Mouse (Mus musculus): ENCODE results near the gene Dek. TPM values are rescaled to one million over a fixed set of nuclear protein-coding genes. Genes with fewer than 3 reads are reported as not detected.

Gene Dek
- polyA plus RNA-seq (2015; fragmentation: Nextera tagmentation; extraction: Ambion mirVana) = 118 and 137 TPM in 2 replicates

DNA sequence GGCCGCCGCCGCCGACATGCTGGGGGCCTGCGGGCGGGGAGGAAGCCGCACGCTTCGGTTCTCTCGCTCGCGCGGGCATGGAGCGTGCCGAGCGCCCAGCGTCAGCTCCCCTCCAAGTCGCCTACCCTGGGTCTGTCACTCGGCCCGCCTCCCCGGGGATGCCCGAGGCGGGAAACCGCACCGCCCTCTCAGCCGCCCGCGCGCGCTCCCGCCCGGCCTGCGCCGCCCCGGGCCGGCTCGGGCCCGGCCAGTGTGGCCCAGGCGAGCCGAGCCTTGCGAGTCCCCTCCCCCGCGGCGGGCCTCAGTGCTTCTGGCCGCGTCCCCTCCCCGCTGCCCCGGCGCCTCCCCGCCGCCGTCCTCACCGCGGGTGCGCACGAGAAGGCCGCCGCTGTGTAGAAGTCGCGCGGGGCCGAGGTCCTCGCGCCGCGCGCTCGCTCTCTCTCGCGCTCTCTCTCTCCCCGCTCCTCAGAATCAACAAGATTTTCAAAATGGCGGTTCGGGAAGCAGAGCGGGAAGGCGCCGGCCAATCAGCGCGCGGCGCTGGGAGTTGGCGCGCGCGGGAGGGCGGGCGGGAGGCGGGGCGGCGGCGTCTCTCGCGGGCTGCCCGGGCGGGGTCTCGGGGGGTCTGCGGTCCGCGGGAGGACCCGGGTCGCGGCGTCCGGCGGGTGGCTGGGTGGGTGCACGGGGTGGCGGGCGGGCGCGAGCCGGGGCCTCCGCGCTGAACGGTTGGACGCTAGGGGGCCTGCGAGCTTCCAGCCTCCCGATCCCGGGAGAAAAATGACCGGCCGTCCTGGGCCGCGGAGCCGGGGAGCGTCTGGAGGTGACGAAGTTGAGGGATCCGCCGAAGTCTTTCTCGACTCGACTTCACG, at the start of gene Dek:
Gene Dek (minus strand): TSS at position 491 of the 869 bp plus-strand sequence.
- Histone ChIP-seq H3K4me1 (replicated peaks) (peaks cover 31% of the 10 kb centered on the region), H3K27me3 (no peaks in the 10 kb centered on the region), H3K9ac (peak within 1 kb of the TSS; percentile 93), H3K4me2 (peak within 1 kb of the TSS; percentile 83), H3K9me3 (no peaks in the 10 kb centered on the region), H3K27ac (replicated peaks) (peak within 1 kb of the TSS; percentile 99), H3K4me3 (peak within 1 kb of the TSS; percentile 67), H3K36me3 (peaks cover 6% of the 10 kb centered on the region)
- under 1% methylated on average over 109 of the region's 129 CpGs for WGBS
- peak; percentile 95 for ATAC-seq (ENCODE audit: low read depth)

DNA sequence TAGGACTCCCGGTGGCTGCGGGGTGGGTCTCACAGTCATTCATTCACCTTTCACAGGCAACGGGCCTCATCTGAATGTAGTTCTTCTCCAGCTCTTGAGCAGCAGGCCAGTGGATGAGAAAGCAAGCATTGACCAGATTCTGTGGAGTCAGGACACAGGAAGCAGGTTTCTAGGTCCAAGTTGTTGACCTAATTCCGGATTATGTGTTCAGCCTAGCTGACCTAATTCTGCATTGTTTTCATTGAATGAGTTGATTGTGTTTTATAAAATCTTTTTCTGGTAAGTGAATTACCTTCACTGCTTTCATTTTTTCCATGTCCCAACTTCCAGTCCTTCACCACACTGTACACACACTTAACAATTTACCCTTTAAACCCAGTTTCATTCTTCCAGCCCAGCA, 48.9 kb upstream of the Dek start:
- Histone ChIP-seq H3K4me2 (no peak overlapping the region), H3K27me3 (no peaks in the 10 kb centered on the region), H3K36me3 (no peaks in the 10 kb centered on the region), H3K4me3 (no peak overlapping the region), H3K9me3 (no peaks in the 10 kb centered on the region), H3K4me1 (replicated peaks) (0 out of 2 replicates have a peak, but pooled peaks cover 4% of the 10 kb centered on the region), H3K27ac (replicated peaks) (no peak overlapping the region), H3K9ac (no peak overlapping the region)
- no peak for ATAC-seq (ENCODE audit: low read depth)
- 77% methylated on average over 4 of the region's 4 CpGs for WGBS

GRCm38 (mm10) chr13:47153206-47153605, 47.2 kb upstream of the Dek start:
- H3K27me3 ChIP-seq = no peaks in the 10 kb centered on the region
- 77% methylated on average over 5 of the region's 5 CpGs for WGBS
- no peak overlapping the region for H3K27ac ChIP-seq (replicated peaks)
- H3K4me2 ChIP-seq = no peak overlapping the region
- no peak for ATAC-seq (ENCODE audit: low read depth)
- H3K9me3 ChIP-seq = no peaks in the 10 kb centered on the region
- H3K36me3 ChIP-seq = no peaks in the 10 kb centered on the region
- 0 out of 2 replicates have a peak, but pooled peaks cover 4% of the 10 kb centered on the region for H3K4me1 ChIP-seq (replicated peaks)
- no peak overlapping the region for H3K4me3 ChIP-seq
- H3K9ac ChIP-seq = no peak overlapping the region

DNA sequence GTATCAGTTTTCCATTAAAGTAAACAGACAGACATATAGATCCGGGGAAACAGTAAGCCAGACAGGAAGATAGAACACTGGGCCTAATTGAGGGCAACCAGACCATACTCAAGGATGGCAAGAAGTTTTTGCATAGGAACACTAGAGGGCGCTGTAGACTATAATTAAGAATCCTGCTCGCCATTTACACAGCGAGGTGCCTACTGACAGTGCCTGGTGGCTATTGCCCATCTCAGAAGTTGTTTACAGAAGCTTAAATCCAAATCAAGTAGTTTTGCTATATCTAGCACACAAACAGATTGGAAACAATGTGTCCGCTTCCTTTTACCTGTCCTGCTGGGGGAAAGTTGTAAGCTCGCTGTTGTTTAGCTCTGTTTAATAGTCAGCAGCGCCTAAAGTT, 46.4 kb upstream of the Dek start:
- 31% methylated on average over 7 of the region's 7 CpGs for WGBS
- no peak overlapping the region for H3K4me2 ChIP-seq
- H3K4me3 ChIP-seq = no peak overlapping the region
- H3K36me3 ChIP-seq = no peaks in the 10 kb centered on the region
- H3K9me3 ChIP-seq = no peaks in the 10 kb centered on the region
- H3K27ac ChIP-seq (replicated peaks) = no peak overlapping the region
- H3K4me1 ChIP-seq (replicated peaks) = 0 out of 2 replicates have a peak, but pooled peaks cover 3% of the 10 kb centered on the region
- no peaks in the 10 kb centered on the region for H3K27me3 ChIP-seq
- no peak overlapping the region for H3K9ac ChIP-seq
- ATAC-seq (ENCODE audit: low read depth) = peak; percentile 75

GRCm38 (mm10) chr13:47151060-47151459, 45.1 kb upstream of the Dek start:
- Histone ChIP-seq H3K27me3 (no peaks in the 10 kb centered on the region), H3K4me3 (no peak overlapping the region), H3K36me3 (no peaks in the 10 kb centered on the region), H3K4me1 (replicated peaks) (no peaks in the 10 kb centered on the region), H3K4me2 (no peak overlapping the region), H3K9me3 (no peaks in the 10 kb centered on the region), H3K9ac (no peak overlapping the region), H3K27ac (replicated peaks) (no peak overlapping the region)
- no peak for ATAC-seq (ENCODE audit: low read depth)
- 91% methylated on average over 14 of the region's 14 CpGs for whole genome bisulfite sequencing

GRCm38 (mm10) chr13:47149993-47150392, 44.0 kb upstream of the Dek start:
- ATAC-seq (ENCODE audit: low read depth) = no peak
- Histone ChIP-seq H3K27me3 (no peaks in the 10 kb centered on the region), H3K4me2 (no peak overlapping the region), H3K4me1 (replicated peaks) (no peaks in the 10 kb centered on the region), H3K4me3 (no peak overlapping the region), H3K9me3 (no peaks in the 10 kb centered on the region), H3K9ac (no peak overlapping the region), H3K27ac (replicated peaks) (no peak overlapping the region), H3K36me3 (no peaks in the 10 kb centered on the region)
- 93% methylated on average over 10 of the region's 10 CpGs for WGBS

DNA sequence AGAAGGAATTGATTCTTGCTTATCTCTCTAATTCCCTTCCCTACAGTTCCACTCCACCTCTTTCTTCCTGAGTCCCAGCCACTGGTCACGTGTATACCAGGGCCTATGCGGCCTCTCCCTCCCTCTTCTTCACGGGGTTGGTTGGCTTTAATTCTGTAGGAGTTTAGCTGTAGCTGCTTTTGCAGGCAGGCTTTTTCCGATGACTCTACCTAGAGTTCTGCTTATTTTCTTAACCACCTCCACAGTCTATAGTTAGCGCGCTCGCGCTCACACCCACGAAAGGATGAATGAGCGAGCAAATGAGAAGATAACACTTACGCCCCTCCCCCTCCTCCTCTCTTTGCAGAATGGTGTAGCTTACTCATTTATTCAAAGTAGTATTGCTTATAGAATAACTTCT, 42.6 kb upstream of the Dek start:
- no peaks in the 10 kb centered on the region for H3K4me1 ChIP-seq (replicated peaks)
- no peaks in the 10 kb centered on the region for H3K36me3 ChIP-seq
- H3K27ac ChIP-seq (replicated peaks) = no peak overlapping the region
- H3K4me2 ChIP-seq = no peak overlapping the region
- no peak overlapping the region for H3K9ac ChIP-seq
- H3K4me3 ChIP-seq = no peak overlapping the region
- no peaks in the 10 kb centered on the region for H3K27me3 ChIP-seq
- H3K9me3 ChIP-seq = no peaks in the 10 kb centered on the region
- WGBS = 67% methylated on average over 11 of the region's 11 CpGs
- no peak for ATAC-seq (ENCODE audit: low read depth)

DNA sequence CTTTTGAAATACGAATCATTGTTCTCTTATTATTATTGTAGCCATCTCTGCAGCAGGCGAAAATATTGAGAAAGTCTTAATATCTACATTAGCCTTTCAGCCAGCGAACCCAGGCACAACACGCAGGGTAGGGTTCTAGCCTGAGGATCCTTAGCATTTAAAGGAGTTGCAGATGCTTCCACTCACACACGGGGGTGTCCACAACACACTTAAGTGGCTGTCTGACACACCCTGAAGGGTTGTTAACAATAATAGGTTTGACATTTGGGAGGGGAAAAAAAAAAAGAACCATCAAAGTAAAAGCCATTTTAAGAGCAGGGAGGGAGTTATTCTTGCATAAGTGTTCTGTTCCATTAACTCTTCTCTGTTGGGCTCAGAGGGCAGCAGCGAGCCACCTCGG, 40.4 kb upstream of the Dek start:
- no peaks in the 10 kb centered on the region for H3K27me3 ChIP-seq
- H3K4me3 ChIP-seq = no peak overlapping the region
- H3K4me2 ChIP-seq = no peak overlapping the region
- WGBS = 79% methylated on average over 7 of the region's 7 CpGs
- no peaks in the 10 kb centered on the region for H3K4me1 ChIP-seq (replicated peaks)
- no peaks in the 10 kb centered on the region for H3K9me3 ChIP-seq
- H3K9ac ChIP-seq = no peak overlapping the region
- no peak overlapping the region for H3K27ac ChIP-seq (replicated peaks)
- no peak for ATAC-seq (ENCODE audit: low read depth)
- H3K36me3 ChIP-seq = no peaks in the 10 kb centered on the region

DNA sequence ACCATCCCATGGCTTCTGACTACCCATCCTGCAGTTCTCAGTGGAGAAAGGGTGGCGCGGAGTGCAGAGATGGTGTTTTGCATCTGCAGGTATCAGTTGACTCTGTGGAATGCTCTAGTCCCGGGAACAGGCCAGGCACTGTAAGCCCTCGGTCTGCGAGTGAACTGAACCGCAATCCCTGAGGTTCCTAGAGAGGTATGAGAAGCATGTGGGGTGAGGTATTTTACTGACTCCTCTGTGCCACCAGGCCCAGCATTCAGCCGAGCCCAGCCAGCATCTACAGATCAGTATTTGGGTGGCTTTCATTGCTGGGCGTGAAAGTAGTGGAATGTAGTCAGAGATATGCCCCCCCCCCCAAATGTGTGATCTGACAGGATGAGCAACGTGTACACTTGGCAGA, 39.9 kb upstream of the Dek start:
- H3K27ac ChIP-seq (replicated peaks) = no peak overlapping the region
- no peak overlapping the region for H3K9ac ChIP-seq
- no peaks in the 10 kb centered on the region for H3K36me3 ChIP-seq
- 81% methylated on average over 9 of the region's 9 CpGs for WGBS
- no peak overlapping the region for H3K4me3 ChIP-seq
- H3K4me2 ChIP-seq = no peak overlapping the region
- no peaks in the 10 kb centered on the region for H3K4me1 ChIP-seq (replicated peaks)
- H3K9me3 ChIP-seq = no peaks in the 10 kb centered on the region
- no peak for ATAC-seq (ENCODE audit: low read depth)
- H3K27me3 ChIP-seq = no peaks in the 10 kb centered on the region

DNA sequence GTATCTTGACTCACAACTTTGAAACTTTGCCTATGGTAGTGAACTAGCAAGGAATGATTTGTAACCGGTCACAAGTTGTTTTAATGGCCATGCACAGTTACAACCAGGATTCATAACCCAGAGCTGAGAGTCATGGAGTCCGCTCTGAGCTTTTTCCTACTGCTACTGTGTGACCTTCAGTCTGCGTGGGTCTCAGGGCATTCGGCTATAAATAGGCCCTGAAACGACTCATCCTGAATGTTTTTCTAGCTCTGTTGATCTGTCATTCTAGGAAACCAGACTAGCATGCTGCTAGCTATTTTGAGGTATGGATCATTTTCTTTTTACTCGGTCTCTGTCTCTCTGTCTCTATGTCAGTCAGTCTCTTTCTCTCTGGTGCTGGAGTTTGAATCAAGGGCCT, 36.8 kb upstream of the Dek start:
- H3K9ac ChIP-seq = no peak overlapping the region
- H3K4me2 ChIP-seq = no peak overlapping the region
- H3K9me3 ChIP-seq = 0 out of 2 replicates have a peak, but pooled peaks cover 7% of the 10 kb centered on the region
- H3K4me1 ChIP-seq (replicated peaks) = no peaks in the 10 kb centered on the region
- WGBS = 85% methylated on average over 6 of the region's 6 CpGs
- no peak overlapping the region for H3K4me3 ChIP-seq
- no peak overlapping the region for H3K27ac ChIP-seq (replicated peaks)
- ATAC-seq (ENCODE audit: low read depth) = no peak
- H3K27me3 ChIP-seq = no peaks in the 10 kb centered on the region
- H3K36me3 ChIP-seq = no peaks in the 10 kb centered on the region

- no peak overlapping the region for H3K9ac ChIP-seq
- no peaks in the 10 kb centered on the region for H3K27me3 ChIP-seq
- H3K4me3 ChIP-seq = no peak overlapping the region
- WGBS = 85% methylated on average over 7 of the region's 7 CpGs
- H3K4me1 ChIP-seq (replicated peaks) = no peaks in the 10 kb centered on the region
- no peaks in the 10 kb centered on the region for H3K36me3 ChIP-seq
- ATAC-seq (ENCODE audit: low read depth) = no peak
- no peak overlapping the region for H3K4me2 ChIP-seq
- H3K9me3 ChIP-seq = 0 out of 2 replicates have a peak, but pooled peaks cover 6% of the 10 kb centered on the region
- no peak overlapping the region for H3K27ac ChIP-seq (replicated peaks)
These were observed 29.7 kb upstream of the Dek start for GRCm38 (mm10) chr13:47135741-47136140.

GRCm38 (mm10) chr13:47134836-47135235, 28.8 kb upstream of the Dek start:
- Histone ChIP-seq H3K27ac (replicated peaks) (no peak overlapping the region), H3K9me3 (no peaks in the 10 kb centered on the region), H3K4me1 (replicated peaks) (no peaks in the 10 kb centered on the region), H3K36me3 (no peaks in the 10 kb centered on the region), H3K9ac (no peak overlapping the region), H3K4me2 (no peak overlapping the region), H3K4me3 (no peak overlapping the region), H3K27me3 (no peaks in the 10 kb centered on the region)
- 93% methylated on average over 7 of the region's 7 CpGs for WGBS
- no peak for ATAC-seq (ENCODE audit: low read depth)

DNA sequence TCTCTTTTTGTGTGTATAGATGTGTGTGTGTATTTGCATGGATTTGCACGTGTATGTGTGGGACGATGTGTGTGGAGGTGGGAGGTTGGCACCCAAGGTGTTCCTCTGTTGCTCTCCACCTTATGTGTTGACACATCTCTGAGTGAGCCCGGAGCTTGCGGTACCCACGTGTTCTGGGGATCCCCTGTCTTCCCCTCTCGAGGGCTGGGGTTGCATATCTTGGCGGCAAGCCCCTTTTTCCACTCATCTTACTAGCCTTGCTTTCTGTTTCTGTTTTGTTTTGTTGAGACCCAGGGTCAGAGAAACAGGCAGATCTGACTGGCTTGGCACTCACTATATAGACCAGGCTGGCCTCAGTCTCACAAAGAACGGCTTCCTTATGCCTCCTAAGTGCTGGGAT, 27.1 kb upstream of the Dek start:
- H3K9me3 ChIP-seq = no peaks in the 10 kb centered on the region
- ATAC-seq (ENCODE audit: low read depth) = no peak
- H3K27me3 ChIP-seq = no peaks in the 10 kb centered on the region
- no peaks in the 10 kb centered on the region for H3K4me1 ChIP-seq (replicated peaks)
- no peaks in the 10 kb centered on the region for H3K36me3 ChIP-seq
- WGBS = 89% methylated on average over 8 of the region's 8 CpGs
- no peak overlapping the region for H3K9ac ChIP-seq
- no peak overlapping the region for H3K27ac ChIP-seq (replicated peaks)
- no peak overlapping the region for H3K4me2 ChIP-seq
- no peak overlapping the region for H3K4me3 ChIP-seq

Data from neural tube, embryonic 13.5 days (tissue).